Mouse (Mus musculus) midbrain, embryonic 10.5 days (tissue): ENCODE measurements around the gene BC034090. TPM values are rescaled to one million over a fixed set of nuclear protein-coding genes. Genes with fewer than 3 reads are reported as not detected.
A peak's percentile ranks its signal among the peaks of the same experiment; 100 is the strongest.

ENCODE experiments used
- DNase-seq: peaks from one replicate; pipeline ENCODE4 v3.0.0-alpha.2; 2017; ENCODE audit warnings: low spot score
- H3K27ac ChIP-seq: fragments of 300-500 bp; sonication (generic); replicated peaks from 2 replicates; pipeline ENCODE4 v1.5.1; 2016; ENCODE audit warnings: mild to moderate bottlenecking
- H3K27me3 ChIP-seq: fragments of 300-500 bp; sonication (generic); 2 replicates; pipeline ENCODE4 v1.6.1; 2016; ENCODE audit warnings: low read depth, mild to moderate bottlenecking; ENCODE audit not compliant: poor library complexity, severe bottlenecking
- H3K36me3 ChIP-seq: fragments of 300-500 bp; sonication (generic); 2 replicates; pipeline ENCODE4 v1.6.1; 2016; ENCODE audit warnings: mild to moderate bottlenecking, moderate library complexity
- H3K4me1 ChIP-seq: fragments of 300-500 bp; sonication (generic); 2 replicates; pipeline ENCODE4 v1.6.1; 2016
- H3K4me3 ChIP-seq: fragments of 300-500 bp; sonication (generic); 2 replicates; pipeline ENCODE4 v1.5.1; 2016; ENCODE audit warnings: mild to moderate bottlenecking, moderate library complexity
- H3K9me3 ChIP-seq: fragments of 300-500 bp; sonication (generic); replicated peaks from 2 replicates; pipeline ENCODE4 v1.6.1; 2016; ENCODE audit warnings: mild to moderate bottlenecking
- WGBS: fragments of 180-500 bp; shearing (Covaris S2); methylation state at CpG from one replicate; pipeline ENCODE4 v1.1.7; 2016; 5-methylcytosine and 5-hydroxymethylcytosine counted together
- polyA plus RNA-seq: library from polyadenylated mRNA; unstranded; fragments of >200 nt; fragmentation: Nextera tagmentation; extraction: Ambion mirVana; gene quantifications from 2 replicates; pipeline ENCODE4 v1.2.1, GENCODE M21; 2016

BC034090 gene
- polyA plus RNA-seq, 1 experiment from 2014 or later = 5.2 TPM

GRCm38 (mm10) chr1:155223849-155224554, 20.2 kb downstream of the BC034090 start:
- H3K27me3 ChIP-seq = 0 out of 2 replicates have a peak, but pooled peaks cover 5% of the 10 kb centered on the region
- peak overlapping the region; percentile 67; the same call in 1 of the 2 replicates for H3K27ac ChIP-seq
- peak; percentile 88 for DNase-seq
- 35% methylated on average over 16 of the region's 16 CpGs for WGBS
- H3K4me3 ChIP-seq = no peak overlapping the region
- no peaks in the 10 kb centered on the region for H3K9me3 ChIP-seq
- H3K4me1 ChIP-seq = peaks cover 61% of the 10 kb centered on the region
- H3K36me3 ChIP-seq = peaks cover 35% of the 10 kb centered on the region

GRCm38 (mm10) chr1:155223036-155223435, 21.2 kb downstream of the BC034090 start:
- Histone ChIP-seq H3K4me1 (peaks cover 51% of the 10 kb centered on the region), H3K36me3 (peaks cover 37% of the 10 kb centered on the region), H3K27ac (0 out of 2 replicates have a peak overlapping the region, but pooled peaks have one; percentile 23), H3K9me3 (no peaks in the 10 kb centered on the region), H3K4me3 (no peak overlapping the region), H3K27me3 (0 out of 2 replicates have a peak, but pooled peaks cover 5% of the 10 kb centered on the region)
- DNase-seq = no peak
- whole genome bisulfite sequencing = 86% methylated on average over 6 of the region's 6 CpGs

GRCm38 (mm10) chr1:155222101-155222669, 22.1 kb downstream of the BC034090 start:
- 79% methylated on average over 11 of the region's 11 CpGs for WGBS
- Histone ChIP-seq H3K9me3 (no peaks in the 10 kb centered on the region), H3K4me1 (peaks cover 46% of the 10 kb centered on the region), H3K27ac (no peak overlapping the region; the same call in none of the 2 replicates), H3K4me3 (no peak overlapping the region), H3K36me3 (peaks cover 46% of the 10 kb centered on the region), H3K27me3 (0 out of 2 replicates have a peak, but pooled peaks cover 5% of the 10 kb centered on the region)
- DNase-seq = no peak

- no peaks in the 10 kb centered on the region for H3K9me3 ChIP-seq
- no peak for DNase-seq
- peaks cover 36% of the 10 kb centered on the region for H3K36me3 ChIP-seq
- H3K4me1 ChIP-seq = peaks cover 60% of the 10 kb centered on the region
- H3K4me3 ChIP-seq = no peak overlapping the region
- WGBS = 75% methylated on average over 5 of the region's 5 CpGs
- H3K27ac ChIP-seq = no peak overlapping the region
- H3K27me3 ChIP-seq = peaks cover 22% of the 10 kb centered on the region
Observed at GRCm38 (mm10) chr1:155218924-155219323, 25.3 kb downstream of the BC034090 start.

GRCm38 (mm10) chr1:155217865-155218541, 26.2 kb downstream of the BC034090 start:
- H3K27ac ChIP-seq = no peak overlapping the region; the same call in 1 of the 2 replicates
- H3K4me3 ChIP-seq = no peak overlapping the region
- H3K4me1 ChIP-seq = peaks cover 61% of the 10 kb centered on the region
- WGBS = 54% methylated on average over 9 of the region's 9 CpGs
- no peaks in the 10 kb centered on the region for H3K9me3 ChIP-seq
- H3K27me3 ChIP-seq = peaks cover 18% of the 10 kb centered on the region
- DNase-seq = peak; percentile 71
- peaks cover 32% of the 10 kb centered on the region for H3K36me3 ChIP-seq

- H3K36me3 ChIP-seq = peaks cover 32% of the 10 kb centered on the region
- no peak overlapping the region for H3K4me3 ChIP-seq
- H3K27me3 ChIP-seq = peaks cover 18% of the 10 kb centered on the region
- H3K4me1 ChIP-seq = peaks cover 64% of the 10 kb centered on the region
- peak overlapping the region; percentile 64 for H3K27ac ChIP-seq
- DNase-seq = no peak
- 83% methylated on average over 6 of the region's 6 CpGs for WGBS
- H3K9me3 ChIP-seq = no peaks in the 10 kb centered on the region
Observed at GRCm38 (mm10) chr1:155216844-155217243, 27.4 kb downstream of the BC034090 start.

- Histone ChIP-seq H3K4me3 (no peak overlapping the region), H3K27me3 (peaks cover 23% of the 10 kb centered on the region), H3K27ac (peak overlapping the region; percentile 64), H3K36me3 (peaks cover 28% of the 10 kb centered on the region), H3K9me3 (no peaks in the 10 kb centered on the region), H3K4me1 (peaks cover 65% of the 10 kb centered on the region)
- 86% methylated on average over 11 of the region's 11 CpGs for WGBS
- DNase-seq = no peak
Observed at GRCm38 (mm10) chr1:155216313-155216712, 27.9 kb downstream of the BC034090 start.

- Histone ChIP-seq H3K9me3 (no peaks in the 10 kb centered on the region), H3K27ac (peak overlapping the region; percentile 89; the same call in 1 of the 2 replicates), H3K36me3 (peaks cover 21% of the 10 kb centered on the region), H3K27me3 (peaks cover 31% of the 10 kb centered on the region), H3K4me1 (peaks cover 72% of the 10 kb centered on the region), H3K4me3 (no peak overlapping the region)
- no peak for DNase-seq
- WGBS = 60% methylated on average over 9 of the region's 9 CpGs
Observed at GRCm38 (mm10) chr1:155215066-155215764, 29.0 kb downstream of the BC034090 start.

GRCm38 (mm10) chr1:155213912-155214311, 30.3 kb downstream of the BC034090 start:
- Histone ChIP-seq H3K9me3 (no peaks in the 10 kb centered on the region), H3K27me3 (peaks cover 33% of the 10 kb centered on the region), H3K36me3 (peaks cover 19% of the 10 kb centered on the region), H3K27ac (peak overlapping the region; percentile 89), H3K4me1 (peaks cover 78% of the 10 kb centered on the region), H3K4me3 (no peak overlapping the region)
- WGBS = 80% methylated on average over 7 of the region's 7 CpGs
- no peak for DNase-seq

GRCm38 (mm10) chr1:155212936-155213774, 31.1 kb downstream of the BC034090 start:
- Histone ChIP-seq H3K4me3 (peak overlapping the region; percentile 33), H3K9me3 (no peaks in the 10 kb centered on the region), H3K27ac (peak overlapping the region; percentile 89), H3K4me1 (peaks cover 78% of the 10 kb centered on the region), H3K36me3 (peaks cover 19% of the 10 kb centered on the region), H3K27me3 (peaks cover 33% of the 10 kb centered on the region)
- 12% methylated on average over 18 of the region's 18 CpGs for WGBS
- DNase-seq = peak; percentile 70

- Histone ChIP-seq H3K4me1 (peaks cover 78% of the 10 kb centered on the region), H3K4me3 (peak overlapping the region; percentile 33), H3K27ac (peak overlapping the region; percentile 89), H3K9me3 (no peaks in the 10 kb centered on the region), H3K36me3 (peaks cover 16% of the 10 kb centered on the region), H3K27me3 (peaks cover 33% of the 10 kb centered on the region)
- peak; percentile 87 for DNase-seq
- WGBS = 5% methylated on average over 6 of the region's 6 CpGs
Observed at GRCm38 (mm10) chr1:155212493-155212892, 31.8 kb downstream of the BC034090 start.
